Mouse (Mus musculus) heart, embryonic 12.5 days (tissue): Measurements from ENCODE around the gene Pbx3. TPM values are rescaled to one million over a fixed set of nuclear protein-coding genes. Genes with fewer than 3 reads are reported as not detected.

Experiments used
- ATAC-seq: fragments of 200-750 bp; cut with Nextera tagmentation; 2 replicates; pipeline ENCODE4 v1.8.0; 2017; ENCODE audit warnings: moderate TSS enrichment, moderate library complexity; ENCODE audit not compliant: insufficient number of reproducible peaks, low FRiP score
- H3K27ac ChIP-seq: fragments of 300-500 bp; sonication (generic); 2 replicates; pipeline ENCODE4 v1.5.1; 2016; ENCODE audit warnings: mild to moderate bottlenecking, moderate library complexity; ENCODE audit not compliant: poor library complexity, severe bottlenecking
- H3K27me3 ChIP-seq: fragments of 300-500 bp; sonication (generic); replicated peaks from 2 replicates; pipeline ENCODE4 v1.6.1; 2016; ENCODE audit warnings: mild to moderate bottlenecking, moderate library complexity
- H3K36me3 ChIP-seq: fragments of 300-500 bp; sonication (generic); 2 replicates; pipeline ENCODE4 v1.6.1; 2016; ENCODE audit warnings: mild to moderate bottlenecking, moderate library complexity
- H3K4me1 ChIP-seq: fragments of 300-500 bp; sonication (generic); replicated peaks from 2 replicates; pipeline ENCODE4 v1.6.1; 2016; ENCODE audit warnings: mild to moderate bottlenecking
- H3K4me2 ChIP-seq: fragments of 300-500 bp; sonication (generic); 2 replicates; pipeline ENCODE4 v1.6.1; 2016; ENCODE audit warnings: mild to moderate bottlenecking, moderate library complexity
- H3K4me3 ChIP-seq: fragments of 300-500 bp; sonication (generic); 2 replicates; pipeline ENCODE4 v1.5.1; 2016; ENCODE audit warnings: mild to moderate bottlenecking
- H3K9ac ChIP-seq: fragments of 300-500 bp; sonication (generic); 2 replicates; pipeline ENCODE4 v1.6.1; 2016; ENCODE audit warnings: mild to moderate bottlenecking, moderate library complexity
- H3K9me3 ChIP-seq: fragments of 300-500 bp; sonication (generic); replicated peaks from 2 replicates; pipeline ENCODE4 v1.6.1; 2016; ENCODE audit warnings: mild to moderate bottlenecking, moderate library complexity
- WGBS: fragments of 180-500 bp; shearing (Covaris S2); methylation state at CpG from one replicate; pipeline ENCODE4 v1.1.7; 2016; 5-methylcytosine and 5-hydroxymethylcytosine counted together
- polyA plus RNA-seq: library from polyadenylated mRNA; unstranded; fragments of >200 nt; fragmentation: Nextera tagmentation; extraction: Ambion mirVana; gene quantifications from 2 replicates; pipeline ENCODE4 v1.2.1, GENCODE M21; 2016

Pbx3 gene
- polyA plus RNA-seq = 30.4 and 33.1 TPM in 2 replicates

- Histone ChIP-seq H3K9ac (peak within 1 kb of the TSS; percentile 98), H3K36me3 (no peaks in the 10 kb centered on the region), H3K27me3 (no peaks in the 10 kb centered on the region), H3K4me3 (peak within 1 kb of the TSS; percentile 92), H3K4me1 (peaks cover 10% of the 10 kb centered on the region), H3K4me2 (peak within 1 kb of the TSS; percentile 94), H3K27ac (peak within 1 kb of the TSS; percentile 99), H3K9me3 (no peaks in the 10 kb centered on the region)
- peak; percentile 94 for ATAC-seq
- under 1% methylated on average over 65 of the region's 102 CpGs for WGBS
Measured at GRCm38 (mm10) chr2:34372305-34373301, at the start of gene Pbx3. Gene Pbx3, minus strand, starts transcription at chr2:34373142.

- Histone ChIP-seq H3K27me3 (no peaks in the 10 kb centered on the region), H3K4me3 (no peak overlapping the region), H3K4me2 (no peak overlapping the region), H3K27ac (no peak overlapping the region), H3K9ac (no peak overlapping the region), H3K9me3 (no peaks in the 10 kb centered on the region), H3K36me3 (no peaks in the 10 kb centered on the region), H3K4me1 (peaks cover 12% of the 10 kb centered on the region)
- no peak for ATAC-seq
- 52% methylated on average over 1 of the region's 1 CpGs for WGBS
Measured at GRCm38 (mm10) chr2:34420256-34420655, 47.3 kb upstream of the Pbx3 start.

- ATAC-seq = no peak
- Histone ChIP-seq H3K9me3 (no peaks in the 10 kb centered on the region), H3K36me3 (no peaks in the 10 kb centered on the region), H3K27me3 (no peaks in the 10 kb centered on the region), H3K4me3 (no peak overlapping the region), H3K9ac (no peak overlapping the region), H3K4me1 (peaks cover 15% of the 10 kb centered on the region), H3K27ac (no peak overlapping the region), H3K4me2 (no peak overlapping the region)
- WGBS = 75% methylated on average over 5 of the region's 5 CpGs
Measured at GRCm38 (mm10) chr2:34409741-34410340, 36.9 kb upstream of the Pbx3 start.

GRCm38 (mm10) chr2:34408341-34408740, 35.4 kb upstream of the Pbx3 start:
- Histone ChIP-seq H3K4me2 (no peak overlapping the region), H3K36me3 (no peaks in the 10 kb centered on the region), H3K4me3 (no peak overlapping the region), H3K27ac (no peak overlapping the region), H3K27me3 (no peaks in the 10 kb centered on the region), H3K9ac (no peak overlapping the region), H3K4me1 (peaks cover 15% of the 10 kb centered on the region), H3K9me3 (no peaks in the 10 kb centered on the region)
- no peak for ATAC-seq
- WGBS = 93% methylated on average over 10 of the region's 10 CpGs

- WGBS = 51% methylated on average over 7 of the region's 7 CpGs
- no peak overlapping the region for H3K27ac ChIP-seq
- H3K4me3 ChIP-seq = peak overlapping the region; percentile 100
- no peaks in the 10 kb centered on the region for H3K9me3 ChIP-seq
- H3K4me2 ChIP-seq = peak overlapping the region; percentile 84
- H3K27me3 ChIP-seq = no peaks in the 10 kb centered on the region
- H3K4me1 ChIP-seq = peaks cover 15% of the 10 kb centered on the region
- peak overlapping the region; percentile 98 for H3K9ac ChIP-seq
- ATAC-seq = no peak
- no peaks in the 10 kb centered on the region for H3K36me3 ChIP-seq
Measured at GRCm38 (mm10) chr2:34407596-34407995, 34.7 kb upstream of the Pbx3 start.

- peak within 1 kb of the TSS; percentile 100 for H3K4me3 ChIP-seq
- H3K27me3 ChIP-seq = no peaks in the 10 kb centered on the region
- H3K4me2 ChIP-seq = peak within 1 kb of the TSS; percentile 84
- peaks cover 15% of the 10 kb centered on the region for H3K4me1 ChIP-seq
- H3K9ac ChIP-seq = peak within 1 kb of the TSS; percentile 98
- no peaks in the 10 kb centered on the region for H3K9me3 ChIP-seq
- H3K27ac ChIP-seq = 0 out of 2 replicates have a peak within 1 kb of the TSS, but pooled peaks have one; percentile 36
- no peaks in the 10 kb centered on the region for H3K36me3 ChIP-seq
- under 1% methylated on average over 66 of the region's 68 CpGs for WGBS
- peak; percentile 98 for ATAC-seq
Measured at GRCm38 (mm10) chr2:34406601-34407464, 33.9 kb upstream of the Pbx3 start, which contains the start of gene Mapkap1. Gene Mapkap1, plus strand, starts transcription at chr2:34406771.

- no peak for ATAC-seq
- H3K27me3 ChIP-seq = no peaks in the 10 kb centered on the region
- H3K9ac ChIP-seq = no peak overlapping the region
- no peaks in the 10 kb centered on the region for H3K9me3 ChIP-seq
- WGBS = 56% methylated on average over 4 of the region's 4 CpGs
- no peak overlapping the region for H3K4me3 ChIP-seq
- H3K36me3 ChIP-seq = no peaks in the 10 kb centered on the region
- no peak overlapping the region for H3K4me2 ChIP-seq
- H3K27ac ChIP-seq = no peak overlapping the region
- H3K4me1 ChIP-seq = no peaks in the 10 kb centered on the region
Measured at GRCm38 (mm10) chr2:34399535-34399934, 26.6 kb upstream of the Pbx3 start.

GRCm38 (mm10) chr2:34378930-34379329, 6.0 kb upstream of the Pbx3 start:
- no peak overlapping the region for H3K4me3 ChIP-seq
- ATAC-seq = no peak
- no peak overlapping the region for H3K4me2 ChIP-seq
- H3K9ac ChIP-seq = no peak overlapping the region
- H3K27me3 ChIP-seq = no peaks in the 10 kb centered on the region
- no peaks in the 10 kb centered on the region for H3K36me3 ChIP-seq
- no peak overlapping the region for H3K27ac ChIP-seq
- WGBS = 60% methylated on average over 2 of the region's 2 CpGs
- H3K4me1 ChIP-seq = no peaks in the 10 kb centered on the region
- no peaks in the 10 kb centered on the region for H3K9me3 ChIP-seq

- H3K27me3 ChIP-seq = no peaks in the 10 kb centered on the region
- 78% methylated on average over 2 of the region's 2 CpGs for WGBS
- no peaks in the 10 kb centered on the region for H3K36me3 ChIP-seq
- peaks cover 4% of the 10 kb centered on the region for H3K4me1 ChIP-seq
- H3K9me3 ChIP-seq = no peaks in the 10 kb centered on the region
- no peak overlapping the region for H3K9ac ChIP-seq
- no peak overlapping the region for H3K4me3 ChIP-seq
- no peak overlapping the region for H3K27ac ChIP-seq
- ATAC-seq = no peak
- no peak overlapping the region for H3K4me2 ChIP-seq
Measured at GRCm38 (mm10) chr2:34374349-34374748, 1.4 kb upstream of the Pbx3 start.

GRCm38 (mm10) chr2:34373886-34374285, 944 bp upstream of the Pbx3 start:
- Histone ChIP-seq H3K36me3 (no peaks in the 10 kb centered on the region), H3K4me3 (0 out of 2 replicates have a peak overlapping the region, but pooled peaks have one; percentile 92), H3K4me1 (peaks cover 4% of the 10 kb centered on the region), H3K27ac (no peak overlapping the region), H3K27me3 (no peaks in the 10 kb centered on the region), H3K9me3 (no peaks in the 10 kb centered on the region), H3K9ac (no peak overlapping the region), H3K4me2 (peak overlapping the region; percentile 94)
- ATAC-seq = no peak
- WGBS = 39% methylated on average over 3 of the region's 3 CpGs
